Mouse (Mus musculus): ENCODE results near the gene Atg5. TPM values are rescaled to one million over a fixed set of nuclear protein-coding genes. Genes with fewer than 3 reads are reported as not detected.
A peak's percentile ranks its signal among the peaks of the same experiment; 100 is the strongest.

Gene Atg5
- polyA plus RNA-seq, 1 experiment from 2014 or later, result 50.3 TPM

GRCm38 (mm10) chr10:44388706-44389233, 120.6 kb downstream of the Atg5 start:
- no peaks in the 10 kb centered on the region for H3K27me3 ChIP-seq (ENCODE audit: control insufficient read depth, insufficient read depth, low read depth, low read length)
- H3K9me3 ChIP-seq (ENCODE audit: control insufficient read depth, low read length), result no peaks in the 10 kb centered on the region
- H3K4me1 ChIP-seq (replicated peaks; ENCODE audit: control insufficient read depth, insufficient read depth, low read length), result peaks cover 3% of the 10 kb centered on the region; the same call in 1 of the 2 replicates
- no peak overlapping the region for H3K4me3 ChIP-seq (ENCODE audit: low read length)
- peak; percentile 66; the same call in 1 of the 2 replicates for ATAC-seq (ENCODE audit: low read depth)
- no peaks in the 10 kb centered on the region for H3K36me3 ChIP-seq (ENCODE audit: control insufficient read depth, insufficient read depth, low read length)
- no peak overlapping the region for H3K9ac ChIP-seq (ENCODE audit: low read length)
- WGBS, result 37% methylated on average over 11 of the region's 11 CpGs
- no peak overlapping the region for H3K27ac ChIP-seq (ENCODE audit: low read length)
- no peak overlapping the region for H3K4me2 ChIP-seq (ENCODE audit: low read depth, low read length)

- Histone ChIP-seq H3K27me3 (ENCODE audit: control insufficient read depth, insufficient read depth, low read depth, low read length) (no peaks in the 10 kb centered on the region), H3K9me3 (ENCODE audit: control insufficient read depth, low read length) (no peaks in the 10 kb centered on the region), H3K4me3 (ENCODE audit: low read length) (no peak overlapping the region), H3K9ac (ENCODE audit: low read length) (no peak overlapping the region), H3K4me1 (replicated peaks; ENCODE audit: control insufficient read depth, insufficient read depth, low read length) (peaks cover 3% of the 10 kb centered on the region; the same call in 1 of the 2 replicates), H3K36me3 (ENCODE audit: control insufficient read depth, insufficient read depth, low read length) (no peaks in the 10 kb centered on the region), H3K27ac (ENCODE audit: low read length) (no peak overlapping the region), H3K4me2 (ENCODE audit: low read depth, low read length) (no peak overlapping the region)
- no peak for ATAC-seq (ENCODE audit: low read depth)
- 76% methylated on average over 5 of the region's 5 CpGs for WGBS
Observed at GRCm38 (mm10) chr10:44390286-44390685, 122.1 kb downstream of the Atg5 start.

- Histone ChIP-seq H3K4me2 (ENCODE audit: low read depth, low read length) (no peak overlapping the region), H3K27ac (ENCODE audit: low read length) (no peak overlapping the region), H3K27me3 (ENCODE audit: control insufficient read depth, insufficient read depth, low read depth, low read length) (no peaks in the 10 kb centered on the region), H3K4me1 (replicated peaks; ENCODE audit: control insufficient read depth, insufficient read depth, low read length) (peaks cover 3% of the 10 kb centered on the region; the same call in 1 of the 2 replicates), H3K9ac (ENCODE audit: low read length) (no peak overlapping the region), H3K9me3 (ENCODE audit: control insufficient read depth, low read length) (no peaks in the 10 kb centered on the region), H3K4me3 (ENCODE audit: low read length) (no peak overlapping the region), H3K36me3 (ENCODE audit: control insufficient read depth, insufficient read depth, low read length) (no peaks in the 10 kb centered on the region)
- ATAC-seq (ENCODE audit: low read depth), result no peak
- 40% methylated on average over 12 of the region's 12 CpGs for WGBS
Observed at GRCm38 (mm10) chr10:44391509-44392290, 123.5 kb downstream of the Atg5 start.

- peaks cover 3% of the 10 kb centered on the region; the same call in 1 of the 2 replicates for H3K4me1 ChIP-seq (replicated peaks; ENCODE audit: control insufficient read depth, insufficient read depth, low read length)
- H3K27me3 ChIP-seq (ENCODE audit: control insufficient read depth, insufficient read depth, low read depth, low read length), result no peaks in the 10 kb centered on the region
- no peak overlapping the region for H3K4me2 ChIP-seq (ENCODE audit: low read depth, low read length)
- WGBS, result 69% methylated on average over 8 of the region's 8 CpGs
- ATAC-seq (ENCODE audit: low read depth), result no peak
- no peak overlapping the region for H3K4me3 ChIP-seq (ENCODE audit: low read length)
- H3K36me3 ChIP-seq (ENCODE audit: control insufficient read depth, insufficient read depth, low read length), result no peaks in the 10 kb centered on the region
- H3K27ac ChIP-seq (ENCODE audit: low read length), result no peak overlapping the region
- H3K9me3 ChIP-seq (ENCODE audit: control insufficient read depth, low read length), result no peaks in the 10 kb centered on the region
- H3K9ac ChIP-seq (ENCODE audit: low read length), result no peak overlapping the region
Observed at GRCm38 (mm10) chr10:44392855-44393254, 124.7 kb downstream of the Atg5 start.

- H3K27ac ChIP-seq (ENCODE audit: low read length), result no peak overlapping the region
- H3K9ac ChIP-seq (ENCODE audit: low read length), result no peak overlapping the region
- ATAC-seq (ENCODE audit: low read depth), result no peak
- no peaks in the 10 kb centered on the region for H3K9me3 ChIP-seq (ENCODE audit: control insufficient read depth, low read length)
- no peaks in the 10 kb centered on the region for H3K27me3 ChIP-seq (ENCODE audit: control insufficient read depth, insufficient read depth, low read depth, low read length)
- 52% methylated on average over 3 of the region's 3 CpGs for WGBS
- H3K4me1 ChIP-seq (replicated peaks; ENCODE audit: control insufficient read depth, insufficient read depth, low read length), result no peaks in the 10 kb centered on the region
- no peaks in the 10 kb centered on the region for H3K36me3 ChIP-seq (ENCODE audit: control insufficient read depth, insufficient read depth, low read length)
- no peak overlapping the region for H3K4me2 ChIP-seq (ENCODE audit: low read depth, low read length)
- H3K4me3 ChIP-seq (ENCODE audit: low read length), result no peak overlapping the region
Observed at GRCm38 (mm10) chr10:44400119-44400518, 132.0 kb downstream of the Atg5 start.

- ATAC-seq (ENCODE audit: low read depth), result no peak
- Histone ChIP-seq H3K9ac (ENCODE audit: low read length) (no peak overlapping the region), H3K4me2 (ENCODE audit: low read depth, low read length) (no peak overlapping the region), H3K36me3 (ENCODE audit: control insufficient read depth, insufficient read depth, low read length) (no peaks in the 10 kb centered on the region), H3K4me3 (ENCODE audit: low read length) (no peak overlapping the region), H3K4me1 (replicated peaks; ENCODE audit: control insufficient read depth, insufficient read depth, low read length) (no peaks in the 10 kb centered on the region), H3K27ac (ENCODE audit: low read length) (no peak overlapping the region), H3K27me3 (ENCODE audit: control insufficient read depth, insufficient read depth, low read depth, low read length) (no peaks in the 10 kb centered on the region), H3K9me3 (ENCODE audit: control insufficient read depth, low read length) (no peaks in the 10 kb centered on the region)
- WGBS, result 60% methylated on average over 13 of the region's 13 CpGs
Observed at GRCm38 (mm10) chr10:44400602-44401001, 132.4 kb downstream of the Atg5 start.

- no peak for ATAC-seq (ENCODE audit: low read depth)
- H3K9me3 ChIP-seq (ENCODE audit: control insufficient read depth, low read length), result no peaks in the 10 kb centered on the region
- no peak overlapping the region for H3K27ac ChIP-seq (ENCODE audit: low read length)
- H3K4me2 ChIP-seq (ENCODE audit: low read depth, low read length), result no peak overlapping the region
- H3K36me3 ChIP-seq (ENCODE audit: control insufficient read depth, insufficient read depth, low read length), result no peaks in the 10 kb centered on the region
- WGBS, result 72% methylated on average over 10 of the region's 10 CpGs
- no peak overlapping the region for H3K4me3 ChIP-seq (ENCODE audit: low read length)
- no peaks in the 10 kb centered on the region for H3K4me1 ChIP-seq (replicated peaks; ENCODE audit: control insufficient read depth, insufficient read depth, low read length)
- H3K27me3 ChIP-seq (ENCODE audit: control insufficient read depth, insufficient read depth, low read depth, low read length), result no peaks in the 10 kb centered on the region
- no peak overlapping the region for H3K9ac ChIP-seq (ENCODE audit: low read length)
Observed at GRCm38 (mm10) chr10:44401600-44401999, 133.4 kb downstream of the Atg5 start.

- no peak overlapping the region for H3K9ac ChIP-seq (ENCODE audit: low read length)
- H3K27ac ChIP-seq (ENCODE audit: low read length), result no peak overlapping the region
- no peaks in the 10 kb centered on the region for H3K9me3 ChIP-seq (ENCODE audit: control insufficient read depth, low read length)
- no peak overlapping the region for H3K4me3 ChIP-seq (ENCODE audit: low read length)
- no peaks in the 10 kb centered on the region for H3K4me1 ChIP-seq (replicated peaks; ENCODE audit: control insufficient read depth, insufficient read depth, low read length)
- 45% methylated on average over 7 of the region's 7 CpGs for WGBS
- H3K4me2 ChIP-seq (ENCODE audit: low read depth, low read length), result no peak overlapping the region
- no peaks in the 10 kb centered on the region for H3K36me3 ChIP-seq (ENCODE audit: control insufficient read depth, insufficient read depth, low read length)
- no peaks in the 10 kb centered on the region for H3K27me3 ChIP-seq (ENCODE audit: control insufficient read depth, insufficient read depth, low read depth, low read length)
- ATAC-seq (ENCODE audit: low read depth), result no peak
Observed at GRCm38 (mm10) chr10:44403415-44403814, 135.3 kb downstream of the Atg5 start.

GRCm38 (mm10) chr10:44409054-44409453, 140.9 kb downstream of the Atg5 start:
- 0 out of 2 replicates have a peak, but pooled peaks have one; percentile 28 for ATAC-seq (ENCODE audit: low read depth)
- WGBS, result 39% methylated on average over 10 of the region's 10 CpGs
- H3K4me3 ChIP-seq (ENCODE audit: low read length), result no peak overlapping the region
- H3K9me3 ChIP-seq (ENCODE audit: control insufficient read depth, low read length), result no peaks in the 10 kb centered on the region
- no peaks in the 10 kb centered on the region for H3K27me3 ChIP-seq (ENCODE audit: control insufficient read depth, insufficient read depth, low read depth, low read length)
- no peaks in the 10 kb centered on the region for H3K36me3 ChIP-seq (ENCODE audit: control insufficient read depth, insufficient read depth, low read length)
- no peak overlapping the region for H3K9ac ChIP-seq (ENCODE audit: low read length)
- H3K4me2 ChIP-seq (ENCODE audit: low read depth, low read length), result no peak overlapping the region
- no peak overlapping the region for H3K27ac ChIP-seq (ENCODE audit: low read length)
- no peaks in the 10 kb centered on the region for H3K4me1 ChIP-seq (replicated peaks; ENCODE audit: control insufficient read depth, insufficient read depth, low read length)
